Mouse (Mus musculus) embryo, embryonic 11.5 days (tissue): ENCODE results near the gene Ncf4.

Experiments used
- DNase-seq: peaks from one replicate; pipeline ENCODE4 v3.0.0-alpha.2; 2012; ENCODE audit warnings: low read depth, low spot score

Gene Ncf4

DNA sequence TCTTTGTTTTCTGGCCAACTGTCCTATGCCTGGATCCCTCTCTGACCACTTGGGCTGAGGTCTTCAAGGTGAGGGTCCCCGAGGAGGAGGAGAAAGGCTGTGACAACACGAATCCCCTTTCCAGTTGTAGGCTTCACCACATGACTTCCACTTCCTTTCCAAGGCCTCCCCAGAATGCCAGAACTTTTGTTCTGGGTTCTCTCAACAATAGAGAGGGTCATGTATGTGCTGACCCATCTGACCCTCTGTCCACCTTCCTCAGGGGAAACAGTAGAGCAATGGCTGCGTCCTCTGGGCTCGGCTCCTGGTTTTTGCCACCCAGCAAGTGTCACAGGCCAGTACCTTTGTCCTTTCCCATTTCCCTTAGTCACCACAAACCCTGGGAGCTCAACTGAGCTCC lies 66.4 kb downstream of the Ncf4 start:
- DNase-seq, result no peak
